Mouse (Mus musculus) retina, adult 2 months (tissue): ENCODE results near the gene Nr4a3.

ENCODE experiments used
- DNase-seq: peaks from one replicate; pipeline ENCODE4 v3.0.0-alpha.2; 2012; ENCODE audit warnings: low read depth, low spot score

The Nr4a3 gene

GRCm38 (mm10) chr4:48050020-48050419 is 5.1 kb downstream of the Nr4a3 start:
- DNase-seq: no peak

- DNase-seq: no peak
Observed at GRCm38 (mm10) chr4:48050442-48050841, 5.5 kb downstream of the Nr4a3 start.

- no peak for DNase-seq
Observed at GRCm38 (mm10) chr4:48051086-48051673, 6.2 kb downstream of the Nr4a3 start.

- no peak for DNase-seq
Observed at GRCm38 (mm10) chr4:48051674-48052121, 6.7 kb downstream of the Nr4a3 start.

DNA sequence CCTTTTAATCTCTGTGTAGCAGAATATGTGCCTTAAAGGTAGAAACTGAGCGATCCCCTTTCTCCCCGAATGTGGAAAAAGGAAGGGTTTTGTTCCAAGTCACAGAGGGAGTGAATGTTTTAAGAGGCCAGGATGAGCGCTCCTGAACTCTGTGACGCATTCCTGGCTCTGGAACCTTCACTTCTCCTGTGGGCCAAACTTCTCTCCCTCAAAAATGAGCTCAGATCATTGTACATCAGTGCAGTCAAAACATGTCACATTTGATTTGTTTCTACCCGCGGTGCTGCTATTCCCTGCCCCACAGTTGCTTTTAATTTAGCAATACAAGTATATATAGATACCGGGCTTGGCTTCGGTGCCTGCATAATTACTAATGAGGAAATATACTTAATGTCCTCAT is 16.8 kb downstream of the Nr4a3 start:
- DNase-seq: no peak

DNA sequence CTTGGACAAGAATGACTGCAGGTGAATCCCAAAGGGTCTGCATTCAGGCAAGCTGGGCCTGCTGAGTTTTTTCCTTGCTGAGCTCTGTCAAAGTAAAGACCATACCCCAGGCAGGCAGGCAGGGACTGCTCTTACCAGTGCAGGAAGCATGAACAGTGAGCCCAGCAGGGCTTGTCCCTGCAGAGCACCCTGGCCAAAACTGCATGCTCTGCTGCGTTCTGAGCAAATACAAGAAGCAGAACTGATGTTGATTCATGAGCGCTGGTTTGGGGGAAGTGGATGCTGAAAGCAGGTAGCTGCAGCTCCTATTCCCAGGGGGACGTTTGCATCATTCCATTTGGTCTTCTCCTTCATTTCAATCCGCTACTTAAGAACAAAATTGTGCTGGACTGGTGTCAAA is 19.4 kb downstream of the Nr4a3 start:
- no peak for DNase-seq

GRCm38 (mm10) chr4:48066676-48067075 is 21.7 kb downstream of the Nr4a3 start:
- no peak for DNase-seq

GRCm38 (mm10) chr4:48069111-48069510 is 24.2 kb downstream of the Nr4a3 start:
- no peak for DNase-seq

DNA sequence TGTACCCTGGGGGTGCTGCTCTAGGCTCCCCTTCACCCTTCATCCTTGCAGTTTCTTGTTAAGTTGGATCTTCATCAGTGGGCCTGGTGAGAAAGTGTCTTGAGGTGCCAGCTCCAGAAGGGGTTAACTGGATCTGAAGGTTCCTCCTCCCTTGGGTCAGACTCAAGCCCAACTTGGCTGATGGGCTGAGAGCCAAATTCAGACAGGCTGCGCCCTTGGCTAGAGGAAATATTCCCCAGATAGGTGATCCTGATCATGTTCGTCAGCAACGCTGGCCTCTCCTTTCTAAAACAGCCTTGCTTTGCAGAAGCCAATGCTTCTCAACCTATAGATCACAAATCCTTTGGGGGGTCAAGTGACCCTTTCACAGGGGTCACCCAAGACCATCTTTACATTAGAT is 27.1 kb downstream of the Nr4a3 start:
- no peak for DNase-seq

- DNase-seq: no peak
Observed at GRCm38 (mm10) chr4:48073325-48073724, 28.4 kb downstream of the Nr4a3 start.

DNA sequence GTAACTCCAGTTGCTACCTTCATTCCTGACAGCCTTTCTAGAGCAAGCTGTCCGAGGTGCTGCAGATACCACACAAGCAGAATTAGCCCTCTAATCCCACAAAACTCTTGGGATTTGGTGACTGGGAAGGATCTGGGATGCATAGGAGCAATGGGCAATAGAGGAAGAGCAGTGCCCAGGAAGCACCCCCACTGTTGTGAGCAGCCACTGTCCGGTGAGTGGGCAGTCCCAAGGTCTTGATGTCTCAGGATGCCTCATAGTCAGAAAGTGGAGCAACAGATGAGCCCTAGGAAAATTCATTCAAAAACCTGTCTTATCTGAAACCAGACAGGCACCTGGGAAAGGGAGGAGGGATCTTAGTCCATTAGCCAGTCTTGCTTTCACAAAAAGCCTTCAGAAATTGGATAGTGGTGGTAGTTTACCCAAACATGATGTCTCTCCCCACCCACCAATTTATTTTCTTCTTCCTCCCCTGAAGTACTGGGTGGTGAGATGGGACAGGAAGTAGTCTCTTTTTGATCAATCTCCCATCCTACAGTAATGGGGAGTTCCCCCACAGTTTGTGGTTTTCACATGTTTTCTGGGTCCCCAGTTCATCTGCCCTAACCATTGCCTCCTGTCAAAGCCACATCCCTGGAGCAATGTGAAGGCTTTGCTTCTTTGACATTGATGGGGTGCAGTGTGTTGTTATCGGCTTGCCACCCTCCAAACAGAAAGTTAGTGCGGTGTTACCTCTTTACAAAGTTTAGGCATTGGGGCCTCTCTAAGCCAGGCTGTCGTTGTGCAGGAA is 29.7 kb downstream of the Nr4a3 start:
- no peak for DNase-seq

- DNase-seq: no peak
Observed at GRCm38 (mm10) chr4:48076693-48077471, 31.9 kb downstream of the Nr4a3 start.

- DNase-seq: no peak
Observed at GRCm38 (mm10) chr4:48078213-48078612, 33.3 kb downstream of the Nr4a3 start.

GRCm38 (mm10) chr4:48079285-48080039 is 34.5 kb downstream of the Nr4a3 start:
- no peak for DNase-seq

DNA sequence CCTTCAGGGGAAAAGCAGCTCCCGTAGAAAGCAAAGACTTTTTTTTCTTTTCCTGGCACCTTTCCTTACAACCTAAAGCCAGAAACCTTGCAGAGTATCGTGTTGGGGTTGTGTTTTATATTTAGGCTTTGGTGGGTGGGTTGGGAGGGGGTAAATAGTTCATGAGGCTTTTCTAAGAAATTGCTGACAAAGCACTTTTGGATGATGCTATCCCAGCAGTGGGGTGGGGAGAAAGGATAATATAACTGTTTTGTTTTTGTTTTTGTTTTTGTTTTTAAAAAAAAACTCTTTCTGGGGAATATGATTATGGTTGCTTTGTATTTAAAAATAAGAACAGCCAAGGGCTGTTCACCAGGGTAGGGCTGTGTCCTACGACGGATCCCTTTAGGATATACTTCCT is 38.5 kb downstream of the Nr4a3 start:
- no peak for DNase-seq

- DNase-seq: no peak
Observed at GRCm38 (mm10) chr4:48086609-48087008, 41.7 kb downstream of the Nr4a3 start.

- DNase-seq: no peak
Observed at GRCm38 (mm10) chr4:48087497-48087896, 42.5 kb downstream of the Nr4a3 start.

DNA sequence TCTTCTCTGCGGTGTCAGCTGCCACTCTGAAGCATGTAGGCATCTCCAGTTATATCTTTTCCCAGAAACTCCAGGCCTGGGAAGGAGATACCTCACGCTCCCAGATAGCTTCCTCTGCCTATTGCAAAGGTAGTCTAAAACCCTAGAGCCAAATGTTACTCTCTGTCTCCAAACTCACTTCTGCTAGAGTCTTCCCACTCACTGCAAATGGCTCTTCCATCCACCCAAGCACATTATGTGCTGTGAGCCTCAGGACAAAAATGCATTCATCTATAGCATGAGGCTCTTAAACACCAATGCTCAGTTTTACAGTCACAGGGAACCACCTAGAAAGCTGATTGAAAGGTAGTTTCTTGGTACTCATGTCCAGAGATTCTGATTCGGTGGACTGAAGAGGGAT is 48.3 kb downstream of the Nr4a3 start:
- no peak for DNase-seq

GRCm38 (mm10) chr4:48100217-48100616 is 55.3 kb downstream of the Nr4a3 start:
- no peak for DNase-seq

DNA sequence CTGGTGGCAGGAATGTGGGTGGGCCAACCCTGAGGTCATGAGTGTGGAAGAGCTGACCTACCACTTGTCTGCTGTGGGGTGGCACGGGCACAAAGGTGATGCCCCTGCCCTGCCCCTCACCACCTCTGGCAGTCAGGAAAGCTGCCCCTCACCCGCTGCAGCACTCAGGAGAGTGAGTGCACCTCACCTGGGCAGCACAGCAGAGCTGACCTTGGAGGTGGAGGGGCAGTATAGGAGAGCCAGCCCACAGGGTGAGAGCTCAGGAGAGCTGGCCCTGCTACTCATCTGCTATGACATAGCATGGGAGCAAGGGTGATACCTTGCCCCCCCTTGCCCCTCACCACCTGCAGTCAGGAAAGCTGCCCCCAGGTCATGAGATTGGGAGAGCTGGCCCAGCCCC is 57.0 kb downstream of the Nr4a3 start:
- no peak for DNase-seq

- no peak for DNase-seq
Observed at GRCm38 (mm10) chr4:48105387-48105786, 60.4 kb downstream of the Nr4a3 start.

DNA sequence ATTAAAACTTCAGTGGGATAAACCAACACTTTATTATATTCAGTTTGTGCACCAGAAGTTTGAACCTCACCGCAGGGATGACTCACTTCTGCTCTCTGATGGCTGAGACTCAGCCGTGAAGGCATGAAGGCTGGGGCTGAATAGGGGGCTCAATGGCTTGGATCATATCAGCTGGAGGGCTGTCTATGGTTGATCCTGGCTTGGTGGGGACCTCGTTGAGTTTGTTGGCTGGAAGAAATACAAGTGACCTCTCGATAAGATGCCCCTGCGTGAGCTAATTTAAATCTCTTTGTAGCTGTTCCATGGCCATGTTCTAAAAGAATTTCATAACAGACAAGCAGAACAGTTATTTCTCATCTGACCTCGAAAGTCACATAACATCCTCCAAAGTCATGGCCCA is 62.1 kb downstream of the Nr4a3 start:
- no peak for DNase-seq
